Mouse (Mus musculus) T-helper 17 cell (primary cell): ENCODE data around the gene Ndnf.

Experiments used
- in situ Hi-C, 2 experiments: fragments of 300-600 bp; cut with MboI, MseI; formaldehyde crosslinking; loops; 1 replicate in 1 of 2; 2 replicates in 1 of 2; pipeline ENCODE4 v1.15.1; 2025; ENCODE audit warnings: high pct_unique_total_duplicates in 2 of 2

Ndnf gene

GRCm38 (mm10) chr6:65671451-65671850 lies at the start of gene Ndnf:
Gene Ndnf (plus strand): TSS chr6:65671590.
- in situ Hi-C loops = no loop called here

DNA sequence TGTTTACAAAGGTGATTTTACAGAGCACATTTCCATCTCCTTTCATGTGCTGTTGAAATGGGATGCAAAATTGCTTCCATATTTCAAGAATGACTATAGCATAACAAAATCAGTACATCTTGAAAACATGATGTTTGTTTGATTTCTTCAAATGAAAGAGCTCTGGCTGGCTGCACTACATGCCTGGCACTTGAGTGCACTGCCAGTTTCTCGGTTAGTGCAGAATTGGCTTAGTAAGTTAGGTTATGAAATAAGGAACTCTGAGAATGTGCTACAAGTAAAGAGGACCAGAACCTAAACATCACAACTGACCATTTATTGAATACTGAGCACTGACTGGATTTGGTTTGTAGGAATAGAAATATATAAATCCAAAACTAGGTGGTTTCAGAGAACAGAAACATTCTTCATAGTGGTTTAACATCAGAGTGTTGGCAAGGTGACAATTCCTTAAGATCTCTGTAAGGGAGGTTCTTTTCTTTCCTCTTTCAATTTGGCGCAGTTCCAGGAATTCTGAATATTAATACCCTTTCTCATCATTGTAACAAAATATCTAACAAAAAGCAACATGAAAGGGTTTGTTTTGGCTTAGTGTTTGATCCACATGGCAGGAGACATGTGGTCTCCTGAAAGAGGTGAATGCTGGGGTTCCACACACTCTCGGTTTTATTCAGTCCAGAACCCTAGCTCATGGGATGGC lies 48.2 kb upstream of the Ndnf start:
- in situ Hi-C loops = no loop called here

GRCm38 (mm10) chr6:65630578-65630977 lies 40.8 kb upstream of the Ndnf start:
- in situ Hi-C loops = no loop called here

GRCm38 (mm10) chr6:65632184-65632583 lies 39.2 kb upstream of the Ndnf start:
- in situ Hi-C loops = no loop called here

- in situ Hi-C loops = no loop called here
These were observed 29.0 kb upstream of the Ndnf start for GRCm38 (mm10) chr6:65642431-65642830.

GRCm38 (mm10) chr6:65644110-65644509 lies 27.3 kb upstream of the Ndnf start:
- in situ Hi-C loops = no loop called here

DNA sequence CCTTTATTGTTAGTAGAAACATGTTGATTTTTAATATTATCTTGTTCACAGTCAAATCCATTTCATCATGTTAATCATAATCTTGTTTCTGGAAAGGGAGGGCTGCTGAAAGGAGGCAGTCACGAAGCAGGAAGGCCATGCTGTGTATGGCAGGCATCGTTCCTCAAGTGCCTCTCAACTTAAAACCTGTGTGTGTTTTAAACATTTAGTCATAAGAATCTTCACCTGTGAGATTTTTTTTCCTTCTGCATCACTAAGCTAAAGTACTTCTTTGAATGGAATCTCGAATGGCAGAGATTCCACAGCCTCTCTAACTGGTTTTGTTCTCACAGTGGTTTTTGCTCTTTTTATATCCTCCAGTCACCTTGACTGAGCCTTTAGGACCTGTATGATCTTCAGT lies 25.0 kb upstream of the Ndnf start:
- in situ Hi-C loops = no loop called here

- in situ Hi-C loops = no loop called here
These were observed 23.7 kb upstream of the Ndnf start for GRCm38 (mm10) chr6:65647731-65648130.

DNA sequence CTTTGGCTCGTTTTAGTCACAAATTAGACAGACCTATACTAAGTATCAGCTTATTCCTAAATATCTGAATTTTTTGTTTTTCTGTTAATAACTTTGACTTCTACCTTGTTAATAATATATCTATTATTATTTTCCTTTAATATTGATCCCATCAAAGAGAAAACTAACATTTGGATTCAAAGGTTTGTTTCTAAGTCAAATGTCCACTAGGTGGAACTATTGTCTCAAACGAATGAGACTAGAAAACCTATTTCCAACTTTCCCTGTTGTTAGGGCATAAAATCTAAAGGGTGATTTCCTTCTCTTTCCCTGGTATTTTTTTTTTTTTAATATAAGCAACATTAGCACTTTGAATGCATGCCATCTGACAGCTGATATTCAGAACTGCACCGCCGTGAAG lies 20.0 kb upstream of the Ndnf start:
- in situ Hi-C loops = no loop called here

DNA sequence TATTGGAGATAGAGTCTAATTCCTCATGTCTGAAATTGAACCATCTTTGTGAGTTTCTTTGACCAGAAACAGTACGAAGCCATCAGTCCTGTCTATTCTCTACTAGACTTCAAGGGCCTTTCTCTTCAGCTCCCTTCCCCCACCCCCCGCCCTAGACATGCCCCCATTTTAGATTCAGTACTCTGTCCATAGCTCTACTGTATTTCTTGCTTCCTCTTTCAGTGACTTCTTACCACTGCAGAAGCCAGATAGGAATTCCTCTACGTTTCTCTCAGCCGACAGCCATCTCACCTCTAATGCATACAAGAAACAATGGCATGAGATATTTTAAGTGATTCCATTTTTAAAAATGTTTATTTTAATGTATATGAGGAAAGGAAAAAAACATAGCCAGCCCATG lies 10.1 kb upstream of the Ndnf start:
- in situ Hi-C loops = loop anchor here in 1 of 2 experiments (10.0 kb wide), 1 partner anchor 854 kb away; no protein-coding TSS in a partner anchor

DNA sequence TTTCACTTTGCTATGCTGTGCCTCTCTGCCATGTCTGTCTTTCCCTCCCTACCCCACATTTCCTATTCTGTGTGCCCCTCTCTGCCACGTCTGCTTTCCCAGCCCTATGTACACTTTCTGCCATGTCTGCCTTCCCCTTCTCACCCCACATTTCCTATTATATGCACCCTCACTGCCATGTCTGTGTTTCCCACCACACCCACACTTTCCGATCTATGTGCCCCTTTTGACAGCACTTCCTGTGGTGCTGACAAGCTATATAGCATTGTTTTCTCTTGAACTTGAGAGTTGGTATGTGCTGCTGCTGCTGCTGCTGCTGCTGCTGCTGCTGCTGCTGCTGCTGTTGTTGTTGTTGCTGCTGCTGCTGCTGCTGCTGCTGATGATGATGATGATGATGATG lies 9.3 kb upstream of the Ndnf start:
- in situ Hi-C loops = loop anchor here in 1 of 2 experiments (10.0 kb wide), 1 partner anchor 853 kb away; no protein-coding TSS in a partner anchor

- in situ Hi-C loops = loop anchor here in 1 of 2 experiments (10.0 kb wide), 1 partner anchor 851 kb away; no protein-coding TSS in a partner anchor
These were observed 7.4 kb upstream of the Ndnf start for GRCm38 (mm10) chr6:65663990-65664389.

DNA sequence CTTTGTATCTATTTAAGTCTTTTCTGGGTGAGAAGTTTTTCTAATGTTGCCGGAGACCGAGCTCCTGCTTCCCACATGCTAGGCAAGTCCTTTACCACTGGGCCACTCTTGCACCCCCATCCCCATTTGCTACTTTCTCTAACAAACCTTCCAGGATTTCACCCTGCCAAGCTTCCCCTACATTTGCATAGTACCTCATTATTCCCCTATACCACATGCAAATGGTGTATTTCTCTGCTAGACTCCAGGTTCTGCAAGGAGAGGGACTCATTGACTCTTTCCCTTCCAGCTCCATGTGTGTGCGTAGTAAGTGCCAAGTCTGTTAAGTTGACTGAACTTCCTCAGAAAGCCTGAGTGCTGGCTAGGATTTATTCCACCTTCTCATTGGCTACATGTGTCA lies 5.1 kb upstream of the Ndnf start:
- in situ Hi-C loops = loop anchor here in 1 of 2 experiments (10.0 kb wide), 1 partner anchor 849 kb away; no protein-coding TSS in a partner anchor

DNA sequence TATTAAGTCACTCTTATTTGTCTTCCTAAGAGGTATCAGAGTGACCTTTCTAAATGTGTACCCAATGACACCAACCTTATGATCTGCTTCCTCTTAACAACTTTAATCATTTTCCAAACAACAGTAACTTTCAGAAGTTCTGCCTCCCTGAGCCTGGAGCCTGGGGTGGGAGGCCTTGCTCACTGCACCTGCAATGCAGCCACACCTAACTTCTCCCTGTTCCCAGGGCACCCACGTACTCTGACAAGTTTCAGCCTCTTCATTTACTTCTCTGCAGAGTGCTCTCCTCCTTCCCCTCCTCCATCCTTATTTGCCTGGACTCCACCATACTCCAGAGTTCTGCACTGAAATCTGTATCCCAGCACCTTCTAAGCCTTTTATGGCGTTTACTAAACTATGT lies 1.4 kb upstream of the Ndnf start:
- in situ Hi-C loops = loop anchor here in 1 of 2 experiments (10.0 kb wide), 1 partner anchor 845 kb away; no protein-coding TSS in a partner anchor

DNA sequence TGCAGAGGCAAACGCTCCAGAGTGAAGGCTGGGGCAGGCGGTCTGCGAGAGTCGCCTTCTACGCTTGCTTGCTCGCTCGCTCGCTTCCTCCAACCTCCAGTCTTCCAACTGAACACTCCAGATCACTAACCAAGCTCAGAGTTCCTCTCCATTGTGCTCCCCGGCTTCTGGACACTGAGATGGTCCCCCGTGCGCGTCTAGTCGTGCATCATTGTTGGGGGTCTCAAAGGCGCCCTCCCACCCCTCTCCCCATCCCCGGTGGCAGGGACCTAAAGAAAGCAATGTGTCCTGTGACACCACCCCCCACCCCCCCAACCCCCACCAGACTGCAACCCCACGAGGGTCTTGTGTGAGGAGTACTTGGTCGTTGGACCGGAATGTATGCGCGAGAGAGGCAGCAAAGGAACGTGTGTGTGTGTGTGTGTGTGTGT lies 394 bp upstream of the Ndnf start:
- in situ Hi-C loops = no loop called here

GRCm38 (mm10) chr6:65672131-65673031 lies 991 bp downstream of the Ndnf start:
- in situ Hi-C loops = no loop called here

- in situ Hi-C loops = no loop called here
These were observed 22.5 kb downstream of the Ndnf start for GRCm38 (mm10) chr6:65693938-65694337.

DNA sequence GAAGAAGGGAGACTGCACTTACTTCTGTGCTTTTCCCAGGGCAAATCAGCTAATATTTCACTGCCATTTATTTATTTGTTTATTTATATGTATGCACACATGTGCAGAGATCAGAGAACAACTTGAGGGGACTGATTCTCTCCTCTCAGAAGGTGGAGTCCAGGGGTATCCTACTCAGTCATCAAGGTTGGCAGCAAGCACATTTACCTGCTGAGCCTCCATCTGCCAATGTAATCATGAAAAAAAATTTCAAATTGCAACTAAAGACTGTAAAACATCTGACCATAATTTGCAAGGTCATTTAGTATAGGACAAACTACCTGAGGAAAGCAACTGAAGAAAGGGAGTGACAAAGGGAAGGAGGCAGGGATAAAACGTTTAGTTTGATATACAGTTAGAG lies 49.3 kb downstream of the Ndnf start:
- in situ Hi-C loops = no loop called here

- in situ Hi-C loops = no loop called here
These were observed 54.3 kb downstream of the Ndnf start for GRCm38 (mm10) chr6:65725677-65726076.

- in situ Hi-C loops = no loop called here
These were observed 56.9 kb downstream of the Ndnf start for GRCm38 (mm10) chr6:65728261-65728660.

- in situ Hi-C loops = no loop called here
These were observed 68.1 kb downstream of the Ndnf start for GRCm38 (mm10) chr6:65739442-65739841.

- in situ Hi-C loops = no loop called here
These were observed 71.9 kb downstream of the Ndnf start for GRCm38 (mm10) chr6:65743144-65743870.
